Mouse (Mus musculus): ENCODE measurements at regions not wholly inside any gene's neighbourhood (a gene's known extent, or its start where the extent isn't known, plus 50 kb on each side); places are given as distances from the start of the nearest gene placed in this dataset.
"Not testable (repeated sequence)": the region's sequence is repeated elsewhere in the genome, so short reads cannot be mapped to it uniquely, and the experiment has no call there.

DNA sequence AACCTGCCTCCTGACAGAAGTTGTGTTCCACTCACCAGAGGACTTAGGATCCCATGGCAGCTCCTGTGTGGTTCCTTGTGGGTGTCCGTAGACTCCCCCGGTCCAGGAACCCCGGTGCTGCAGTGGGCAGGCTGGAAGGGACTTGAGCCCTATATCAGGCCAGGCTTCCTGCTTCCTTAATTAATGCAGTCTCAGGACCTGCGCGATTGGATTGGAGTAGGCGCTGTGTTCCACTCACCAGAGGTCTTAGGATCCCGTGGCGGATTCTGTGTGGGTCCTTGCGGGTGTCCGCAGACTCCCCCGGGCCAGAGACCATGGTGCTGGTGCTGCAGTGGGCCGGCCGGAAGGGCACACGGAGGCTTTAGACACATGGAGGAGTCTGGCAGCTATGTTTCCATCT is 288.7 kb downstream of the Fut8 start:
- intact Hi-C loops (cut with DNase I); H3K27me3 ChIP-seq (ENCODE audit: control insufficient read depth, insufficient read depth, low read length): not testable (repeated sequence)
- WGBS = 90% methylated on average over 14 of the region's 14 CpGs

DNA sequence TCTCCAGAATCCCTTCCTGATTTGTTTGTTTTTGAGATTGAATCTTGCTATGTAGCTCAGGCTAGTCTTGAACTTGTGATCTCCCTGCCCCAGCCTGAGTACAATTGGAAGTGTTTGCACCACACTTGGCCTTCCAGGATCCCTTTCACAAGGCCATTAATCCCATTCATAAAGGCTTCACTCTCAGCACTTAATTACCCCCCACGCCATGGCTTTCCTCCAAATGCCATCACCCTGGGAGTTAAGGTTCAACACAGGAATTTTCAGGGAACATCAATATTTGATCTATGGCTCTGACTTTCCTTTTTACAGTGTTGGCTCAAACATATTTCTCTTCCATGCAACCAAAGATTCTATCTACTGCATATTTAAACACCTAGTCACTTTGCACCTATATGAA is 289.6 kb downstream of the Fut8 start:
- Histone ChIP-seq H3K27me3 (ENCODE audit: control insufficient read depth, insufficient read depth, low read length) (no peaks in the 10 kb centered on the region), H3K36me3 (ENCODE audit: control insufficient read depth, insufficient read depth, low read length) (no peaks in the 10 kb centered on the region), H3K4me3 (no peak overlapping the region), H3K79me2 (replicated peaks; ENCODE audit: control insufficient read depth, insufficient read depth, low read length) (no peaks in the 10 kb centered on the region), H3K27ac (no peak overlapping the region), H3K4me1 (ENCODE audit: control insufficient read depth, insufficient read depth, low read length) (no peaks in the 10 kb centered on the region), H3K9ac (ENCODE audit: low read depth, low read length) (no peak overlapping the region)
- intact Hi-C loops (cut with DNase I) = no loop called here
- WGBS = 70% methylated on average over 1 of the region's 1 CpGs
- TF ChIP-seq CTCF (IDR thresholded peaks at IDR 0.05) = no peak
- no peak for TF ChIP-seq EP300 (IDR thresholded peaks at IDR 0.05; ENCODE audit: insufficient read depth, low read depth, low read length)
- TF ChIP-seq POLR2A (IDR thresholded peaks at IDR 0.05; ENCODE audit: insufficient read depth, low read depth, low read length) = no peak
- DNase-seq = no peak

More for the DNA sequence above, 288.7 kb downstream of the Fut8 start:
- H3K79me2 ChIP-seq (replicated peaks; ENCODE audit: control insufficient read depth, insufficient read depth, low read length); H3K9ac ChIP-seq (ENCODE audit: low read depth, low read length); DNase-seq; H3K36me3 ChIP-seq (ENCODE audit: control insufficient read depth, insufficient read depth, low read length); H3K27ac ChIP-seq; H3K4me1 ChIP-seq (ENCODE audit: control insufficient read depth, insufficient read depth, low read length); H3K4me3 ChIP-seq: not testable (repeated sequence)

- no peak for DNase-seq
- no peaks in the 10 kb centered on the region for H3K4me1 ChIP-seq (ENCODE audit: control insufficient read depth, insufficient read depth, low read length)
- TF ChIP-seq EP300 (IDR thresholded peaks at IDR 0.05; ENCODE audit: insufficient read depth, low read depth, low read length) = no peak
- TF ChIP-seq POLR2A (IDR thresholded peaks at IDR 0.05; ENCODE audit: insufficient read depth, low read depth, low read length) = no peak
- no peak for TF ChIP-seq CTCF (IDR thresholded peaks at IDR 0.05)
- no peaks in the 10 kb centered on the region; the same call in 1 of the 2 replicates for H3K27me3 ChIP-seq (ENCODE audit: control insufficient read depth, insufficient read depth, low read length)
- H3K36me3 ChIP-seq (ENCODE audit: control insufficient read depth, insufficient read depth, low read length) = no peaks in the 10 kb centered on the region
- 86% methylated on average over 9 of the region's 9 CpGs for WGBS
- no peaks in the 10 kb centered on the region for H3K79me2 ChIP-seq (replicated peaks; ENCODE audit: control insufficient read depth, insufficient read depth, low read length)
- intact Hi-C loops (cut with DNase I) = no loop called here
- H3K27ac ChIP-seq = no peak overlapping the region
- H3K9ac ChIP-seq (ENCODE audit: low read depth, low read length) = no peak overlapping the region
- no peak overlapping the region for H3K4me3 ChIP-seq
Observed at GRCm38 (mm10) chr12:77527953-77528865, 290.3 kb downstream of the Fut8 start.

GRCm38 (mm10) chr12:77528868-77529271 is 290.9 kb downstream of the Fut8 start:
- TF ChIP-seq EP300 (IDR thresholded peaks at IDR 0.05; ENCODE audit: insufficient read depth, low read depth, low read length) = no peak
- no peak for TF ChIP-seq CTCF (IDR thresholded peaks at IDR 0.05)
- TF ChIP-seq POLR2A (IDR thresholded peaks at IDR 0.05; ENCODE audit: insufficient read depth, low read depth, low read length) = no peak
- Histone ChIP-seq H3K27ac (no peak overlapping the region), H3K79me2 (replicated peaks; ENCODE audit: control insufficient read depth, insufficient read depth, low read length) (no peaks in the 10 kb centered on the region), H3K27me3 (ENCODE audit: control insufficient read depth, insufficient read depth, low read length) (no peaks in the 10 kb centered on the region; the same call in 1 of the 2 replicates), H3K4me3 (no peak overlapping the region), H3K4me1 (ENCODE audit: control insufficient read depth, insufficient read depth, low read length) (no peaks in the 10 kb centered on the region), H3K36me3 (ENCODE audit: control insufficient read depth, insufficient read depth, low read length) (no peaks in the 10 kb centered on the region), H3K9ac (ENCODE audit: low read depth, low read length) (no peak overlapping the region)
- no peak for DNase-seq
- WGBS = 80% methylated on average over 8 of the region's 8 CpGs
- intact Hi-C loops (cut with DNase I) = no loop called here

GRCm38 (mm10) chr12:77529414-77529813 is 291.5 kb downstream of the Fut8 start:
- no peak for DNase-seq
- Histone ChIP-seq H3K4me3 (no peak overlapping the region), H3K27me3 (ENCODE audit: control insufficient read depth, insufficient read depth, low read length) (no peaks in the 10 kb centered on the region; the same call in 1 of the 2 replicates), H3K9ac (ENCODE audit: low read depth, low read length) (no peak overlapping the region), H3K36me3 (ENCODE audit: control insufficient read depth, insufficient read depth, low read length) (no peaks in the 10 kb centered on the region), H3K4me1 (ENCODE audit: control insufficient read depth, insufficient read depth, low read length) (no peaks in the 10 kb centered on the region), H3K79me2 (replicated peaks; ENCODE audit: control insufficient read depth, insufficient read depth, low read length) (no peaks in the 10 kb centered on the region), H3K27ac (no peak overlapping the region)
- intact Hi-C loops (cut with DNase I) = no loop called here
- WGBS = 93% methylated on average over 4 of the region's 4 CpGs
- TF ChIP-seq POLR2A (IDR thresholded peaks at IDR 0.05; ENCODE audit: insufficient read depth, low read depth, low read length) = no peak
- no peak for TF ChIP-seq EP300 (IDR thresholded peaks at IDR 0.05; ENCODE audit: insufficient read depth, low read depth, low read length)
- TF ChIP-seq CTCF (IDR thresholded peaks at IDR 0.05) = no peak

GRCm38 (mm10) chr12:77529955-77530354 is 292.0 kb downstream of the Fut8 start:
- no peak for TF ChIP-seq CTCF (IDR thresholded peaks at IDR 0.05)
- TF ChIP-seq EP300 (IDR thresholded peaks at IDR 0.05; ENCODE audit: insufficient read depth, low read depth, low read length) = no peak
- TF ChIP-seq POLR2A (IDR thresholded peaks at IDR 0.05; ENCODE audit: insufficient read depth, low read depth, low read length) = no peak
- no peaks in the 10 kb centered on the region for H3K79me2 ChIP-seq (replicated peaks; ENCODE audit: control insufficient read depth, insufficient read depth, low read length)
- no peak for DNase-seq
- H3K36me3 ChIP-seq (ENCODE audit: control insufficient read depth, insufficient read depth, low read length) = no peaks in the 10 kb centered on the region
- 77% methylated on average over 3 of the region's 3 CpGs for WGBS
- H3K27ac ChIP-seq = no peak overlapping the region
- intact Hi-C loops (cut with DNase I) = loop anchor here (2.0 kb wide), 2 partner anchors 289 to 529 kb away; no protein-coding TSS in a partner anchor
- no peaks in the 10 kb centered on the region for H3K4me1 ChIP-seq (ENCODE audit: control insufficient read depth, insufficient read depth, low read length)
- H3K4me3 ChIP-seq = no peak overlapping the region
- H3K9ac ChIP-seq (ENCODE audit: low read depth, low read length) = no peak overlapping the region
- H3K27me3 ChIP-seq (ENCODE audit: control insufficient read depth, insufficient read depth, low read length) = no peaks in the 10 kb centered on the region; the same call in 1 of the 2 replicates

Data from heart, adult 2 months (tissue).